Mouse (Mus musculus): Measurements from ENCODE around the gene Tacr1. TPM values are rescaled to one million over a fixed set of nuclear protein-coding genes. Genes with fewer than 3 reads are reported as not detected.

Tacr1 gene
- polyA plus RNA-seq, 1 experiment from 2014 or later = 0.03 TPM

GRCm38 (mm10) chr6:82585396-82585795 lies 183.3 kb downstream of the Tacr1 start:
- no peaks in the 10 kb centered on the region for H3K36me3 ChIP-seq
- H3K4me1 ChIP-seq = no peaks in the 10 kb centered on the region
- 60% methylated on average over 6 of the region's 6 CpGs for WGBS
- no peak overlapping the region for H3K27ac ChIP-seq
- DNase-seq (ENCODE audit: low spot score) = no peak
- H3K4me3 ChIP-seq = no peak overlapping the region
- H3K27me3 ChIP-seq (ENCODE audit: low read depth, poor library complexity, severe bottlenecking) = no peaks in the 10 kb centered on the region
- H3K9me3 ChIP-seq (replicated peaks) = no peaks in the 10 kb centered on the region

GRCm38 (mm10) chr6:82589387-82589786 lies 187.3 kb downstream of the Tacr1 start:
- 92% methylated on average over 7 of the region's 7 CpGs for WGBS
- Histone ChIP-seq H3K27ac (no peak overlapping the region), H3K4me3 (no peak overlapping the region), H3K36me3 (no peaks in the 10 kb centered on the region), H3K4me1 (no peaks in the 10 kb centered on the region), H3K9me3 (replicated peaks) (no peaks in the 10 kb centered on the region), H3K27me3 (ENCODE audit: low read depth, poor library complexity, severe bottlenecking) (no peaks in the 10 kb centered on the region)
- no peak for DNase-seq (ENCODE audit: low spot score)

- no peak for DNase-seq (ENCODE audit: low spot score)
- Histone ChIP-seq H3K27ac (no peak overlapping the region), H3K4me3 (no peak overlapping the region), H3K36me3 (no peaks in the 10 kb centered on the region), H3K27me3 (ENCODE audit: low read depth, poor library complexity, severe bottlenecking) (no peaks in the 10 kb centered on the region), H3K9me3 (replicated peaks) (no peaks in the 10 kb centered on the region), H3K4me1 (0 out of 2 replicates have a peak, but pooled peaks cover 3% of the 10 kb centered on the region)
- 78% methylated on average over 8 of the region's 8 CpGs for WGBS
These were observed 193.4 kb downstream of the Tacr1 start for GRCm38 (mm10) chr6:82595461-82596090.

- Histone ChIP-seq H3K27me3 (ENCODE audit: low read depth, poor library complexity, severe bottlenecking) (no peaks in the 10 kb centered on the region), H3K36me3 (no peaks in the 10 kb centered on the region), H3K4me3 (no peak overlapping the region), H3K4me1 (no peaks in the 10 kb centered on the region; the same call in 1 of the 2 replicates), H3K9me3 (replicated peaks) (no peaks in the 10 kb centered on the region), H3K27ac (no peak overlapping the region)
- WGBS = 91% methylated on average over 9 of the region's 9 CpGs
- DNase-seq (ENCODE audit: low spot score) = no peak
These were observed 201.1 kb downstream of the Tacr1 start for GRCm38 (mm10) chr6:82603228-82603627.

GRCm38 (mm10) chr6:82603665-82604064 lies 201.5 kb downstream of the Tacr1 start:
- no peaks in the 10 kb centered on the region; the same call in 1 of the 2 replicates for H3K4me1 ChIP-seq
- H3K36me3 ChIP-seq = no peaks in the 10 kb centered on the region
- H3K9me3 ChIP-seq (replicated peaks) = no peaks in the 10 kb centered on the region
- no peaks in the 10 kb centered on the region for H3K27me3 ChIP-seq (ENCODE audit: low read depth, poor library complexity, severe bottlenecking)
- H3K4me3 ChIP-seq = no peak overlapping the region
- peak; percentile 42 for DNase-seq (ENCODE audit: low spot score)
- 54% methylated on average over 2 of the region's 2 CpGs for WGBS
- H3K27ac ChIP-seq = no peak overlapping the region

GRCm38 (mm10) chr6:82604791-82605190 lies 202.7 kb downstream of the Tacr1 start:
- Histone ChIP-seq H3K27me3 (ENCODE audit: low read depth, poor library complexity, severe bottlenecking) (no peaks in the 10 kb centered on the region), H3K4me1 (no peaks in the 10 kb centered on the region; the same call in 1 of the 2 replicates), H3K9me3 (replicated peaks) (no peaks in the 10 kb centered on the region), H3K36me3 (no peaks in the 10 kb centered on the region), H3K27ac (no peak overlapping the region), H3K4me3 (no peak overlapping the region)
- no peak for DNase-seq (ENCODE audit: low spot score)
- 76% methylated on average over 8 of the region's 8 CpGs for WGBS

- WGBS = 97% methylated on average over 4 of the region's 4 CpGs
- Histone ChIP-seq H3K4me1 (no peaks in the 10 kb centered on the region; the same call in none of the 2 replicates), H3K27ac (no peak overlapping the region), H3K4me3 (no peak overlapping the region), H3K36me3 (no peaks in the 10 kb centered on the region), H3K9me3 (replicated peaks) (no peaks in the 10 kb centered on the region), H3K27me3 (ENCODE audit: low read depth, poor library complexity, severe bottlenecking) (no peaks in the 10 kb centered on the region)
- DNase-seq (ENCODE audit: low spot score) = no peak
These were observed 206.6 kb downstream of the Tacr1 start for GRCm38 (mm10) chr6:82608756-82609155.

- H3K27me3 ChIP-seq (ENCODE audit: low read depth, poor library complexity, severe bottlenecking) = no peaks in the 10 kb centered on the region
- no peaks in the 10 kb centered on the region; the same call in none of the 2 replicates for H3K4me1 ChIP-seq
- no peak overlapping the region for H3K4me3 ChIP-seq
- H3K27ac ChIP-seq = no peak overlapping the region
- no peaks in the 10 kb centered on the region for H3K36me3 ChIP-seq
- DNase-seq (ENCODE audit: low spot score) = no peak
- 90% methylated on average over 7 of the region's 7 CpGs for WGBS
- H3K9me3 ChIP-seq (replicated peaks) = no peaks in the 10 kb centered on the region
These were observed 207.3 kb downstream of the Tacr1 start for GRCm38 (mm10) chr6:82609339-82609926.
